In the genomic region with DNA sequence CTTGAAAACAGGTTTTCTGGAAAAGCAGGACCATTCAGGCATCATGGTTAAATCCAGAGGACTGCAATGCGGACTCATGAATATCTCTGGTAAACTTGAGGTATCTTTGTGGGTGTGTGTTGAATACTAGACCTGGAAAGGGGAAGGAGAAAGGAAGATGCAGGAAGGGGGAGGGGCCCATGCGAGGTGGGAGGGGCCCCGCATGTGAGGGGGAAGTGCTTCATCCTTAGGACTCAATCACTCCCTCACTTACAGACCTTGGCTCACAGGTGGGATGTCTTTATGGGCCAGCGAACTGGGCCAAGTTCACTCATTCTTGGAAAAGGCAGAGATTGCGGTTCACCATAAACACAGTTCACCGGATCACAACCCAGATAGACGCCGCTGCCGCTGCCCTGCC, we compare ENCODE assay signal across 10 mouse cellular contexts. TPM values are rescaled to one million over a fixed set of nuclear protein-coding genes. Genes with fewer than 3 reads are reported as not detected.
DNase-seq lines count a peak whose midpoint lies in the region; ATAC-seq and TF ChIP-seq lines count a peak whose summit lies in the region.
"Had no signal": no experiment of that assay in that cellular context is flagged by ENCODE, and none has a peak within 500 bp of the region (broad histone marks: within the 10 kb centered on the region; RNA-seq: fewer than 3 reads in every experiment).

No protein-coding gene starts in this region.

- H3K9ac ChIP-seq in neural tube, embryonic 11.5 days (ENCODE audit: low read length): no peak overlapping the region

- no peak for TF ChIP-seq CTCF in olfactory bulb, adult 2 months (IDR thresholded peaks at IDR 0.05; ENCODE audit: insufficient read depth, low read depth, low read length)

- peak overlapping the region; percentile 29; the same call in 1 of the 2 replicates for H3K4me2 ChIP-seq in neural tube, embryonic 11.5 days (ENCODE audit: low read depth)

- H3K4me3 ChIP-seq in heart, embryonic 10.5 days: no peak overlapping the region
- H3K4me3 ChIP-seq in neural tube, embryonic 11.5 days (ENCODE audit: low read depth, low read length): no peak overlapping the region
- H3K4me3 ChIP-seq in olfactory bulb, adult 2 months (ENCODE audit: insufficient read depth, low read depth, low read length): no peak overlapping the region
- H3K4me3 ChIP-seq: limb, embryonic 10.5 days; megakaryocyte, embryonic 14.5 days had no signal

- no peaks in the 10 kb centered on the region for H3K9me3 ChIP-seq in heart, embryonic 10.5 days
- H3K9me3 ChIP-seq in neural tube, embryonic 11.5 days (ENCODE audit: control insufficient read depth, low read length): no peaks in the 10 kb centered on the region
- H3K9me3 ChIP-seq: limb, embryonic 10.5 days had no signal

- peaks cover 62% of the 10 kb centered on the region for H3K4me1 ChIP-seq in heart, embryonic 10.5 days
- peaks cover 49% of the 10 kb centered on the region for H3K4me1 ChIP-seq in neural tube, embryonic 11.5 days (ENCODE audit: control insufficient read depth, insufficient read depth, low read length)
- H3K4me1 ChIP-seq in olfactory bulb, adult 2 months (ENCODE audit: control insufficient read depth, insufficient read depth, low read length): peaks cover 39% of the 10 kb centered on the region

- no peak for ATAC-seq in neural tube, embryonic 11.5 days (ENCODE audit: insufficient read depth, low FRiP score, low TSS enrichment)

- intact Hi-C loops in heart, postnatal 25 days (cut with DNase I): no loop called here

- DNase-seq in heart, embryonic 10.5 days (ENCODE audit: low spot score): peak; percentile 58
- DNase-seq in heart, postnatal 25 days (ENCODE audit: low spot score): no peak
- no peak for DNase-seq in neural tube, embryonic 11.5 days (ENCODE audit: low spot score)
- DNase-seq in neural tube, embryonic 10.5 days (ENCODE audit: extremely low spot score, low spot score): no peak
- peak; percentile 21 for DNase-seq in kidney, postnatal 10 days
- DNase-seq in right cerebral cortex, postnatal 36 days (ENCODE audit: low spot score in 2 of 2): no peak
- DNase-seq in cerebellum, adult 11-12 months: no peak

- WGBS in heart, embryonic 10.5 days: 73% methylated on average over 9 of the region's 9 CpGs
- WGBS in neural tube, embryonic 11.5 days: 70% methylated on average over 9 of the region's 9 CpGs
- 79% methylated on average over 9 of the region's 9 CpGs for WGBS in olfactory bulb, adult 2 months

- no peaks in the 10 kb centered on the region for H3K27me3 ChIP-seq in heart, embryonic 10.5 days (ENCODE audit: insufficient read depth, poor library complexity, severe bottlenecking)
- H3K27me3 ChIP-seq in neural tube, embryonic 11.5 days (ENCODE audit: control insufficient read depth, insufficient read depth, low read length): no peaks in the 10 kb centered on the region

- peaks cover 10% of the 10 kb centered on the region; the same call in 1 of the 2 replicates for H3K36me3 ChIP-seq in heart, embryonic 10.5 days
- H3K36me3 ChIP-seq in neural tube, embryonic 11.5 days (ENCODE audit: control insufficient read depth, insufficient read depth, low read length): peaks cover 2% of the 10 kb centered on the region; the same call in 1 of the 2 replicates

- TF ChIP-seq POLR2A in olfactory bulb, adult 2 months (IDR thresholded peaks at IDR 0.05; ENCODE audit: insufficient read depth, low read depth, low read length): no peak

- peak overlapping the region; percentile 81 for H3K27ac ChIP-seq in heart, embryonic 10.5 days
- peak overlapping the region; percentile 51 for H3K27ac ChIP-seq in neural tube, embryonic 11.5 days (ENCODE audit: low read depth, low read length)
- 0 out of 2 replicates have a peak overlapping the region, but pooled peaks have one; percentile 24 for H3K27ac ChIP-seq in olfactory bulb, adult 2 months (ENCODE audit: insufficient read depth, low read depth, low read length)
- H3K27ac ChIP-seq: limb, embryonic 10.5 days had no signal

RNA-seq across cellular contexts. Expression of a gene that starts 4.9 kb away (rescaled TPM):
- polyA plus RNA-seq in heart, embryonic 10.5 days (2016; fragmentation: Nextera tagmentation; extraction: Ambion mirVana): 53.5 and 66.5 TPM in 2 replicates
- 10 to 100 TPM in 1 of 2 experiments, 1 to 10 TPM in 1; 5.6 to 10.5 TPM for total RNA-seq in heart, postnatal 25 days (2021)
- polyA plus RNA-seq in neural tube, embryonic 11.5 days (2014; fragmentation: Nextera tagmentation; extraction: Ambion mirVana): 115 and 125 TPM in 2 replicates
- not detected in 2 replicates for polyA plus RNA-seq in olfactory bulb, adult 2 months (2012; ENCODE audit: insufficient read depth, insufficient read length, low replicate concordance, missing spikeins)

Comparison
In these comparisons a context has a peak if more than half of its experiments do, and no peak if none do; other contexts are left out.
1. DNase-seq: peak in heart, embryonic 10.5 days (single experiment) and kidney, postnatal 10 days (single experiment); none in heart, postnatal 25 days (single experiment), neural tube, embryonic 11.5 days (single experiment), neural tube, embryonic 10.5 days (single experiment), right cerebral cortex, postnatal 36 days (0 of 2) and cerebellum, adult 11-12 months (single experiment).
2. H3K27ac ChIP-seq: peak in every context shown above with its lines; median percentile 81 in heart, embryonic 10.5 days; 51 in neural tube, embryonic 11.5 days; 24 in olfactory bulb, adult 2 months.
3. RNA of a gene that starts 4.9 kb away (polyA plus RNA-seq): 115 to 125 TPM in neural tube, embryonic 11.5 days and 53.5 to 66.5 TPM in heart, embryonic 10.5 days; not detected in olfactory bulb, adult 2 months; every median in the first group is over 10 times any median in the second.